Mouse (Mus musculus): ENCODE measurements around the gene Trim17.

DNA sequence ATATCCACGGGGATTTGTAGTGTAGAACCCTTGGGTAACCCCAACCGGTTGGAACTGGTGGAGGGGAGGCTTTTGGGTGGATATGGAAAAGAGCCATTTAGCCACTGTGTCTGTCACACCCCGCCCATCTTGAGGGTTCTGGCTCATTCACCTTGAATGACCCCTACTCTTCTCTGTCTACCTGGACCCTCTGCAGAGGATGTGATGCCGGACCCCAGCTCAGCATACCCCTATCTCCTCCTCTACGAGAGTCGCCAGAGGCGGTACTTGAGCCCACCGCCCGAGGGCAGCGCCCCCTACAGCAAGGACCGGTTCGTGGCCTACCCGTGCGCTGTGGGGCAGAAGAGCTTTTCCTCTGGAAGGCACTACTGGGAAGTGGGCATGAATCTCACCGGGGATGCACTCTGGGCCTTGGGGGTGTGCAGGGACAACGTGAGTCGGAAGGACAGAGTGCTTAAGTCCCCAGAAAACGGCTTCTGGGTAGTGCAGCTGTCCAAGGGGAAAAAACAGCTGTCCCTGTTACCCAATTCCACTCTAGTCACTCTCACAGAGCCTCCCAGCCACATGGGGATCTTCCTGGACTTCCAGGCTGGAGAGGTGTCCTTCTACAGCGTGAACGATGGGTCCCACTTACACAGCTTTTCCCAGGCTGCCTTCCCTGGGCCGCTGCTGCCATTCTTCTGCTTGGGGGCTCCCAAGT lies 16.5 kb downstream of the Trim17 start:
- TF ChIP-seq CTCF (IDR thresholded peaks at IDR 0.05; ENCODE audit: low read depth, low read length) (no peak), GATA1 (IDR thresholded peaks at IDR 0.05; ENCODE audit: borderline replicate concordance, low read length) (no peak), TAL1 (conservative IDR thresholded peaks at IDR 0.05; ENCODE audit: low read depth, low read length) (no peak)
